Mouse (Mus musculus) embryo, embryonic 10.5 days (tissue): ENCODE results near the gene Mbd3.

Source experiments
- DNase-seq: peaks from one replicate; pipeline ENCODE4 v3.0.0-alpha.2; 2015; ENCODE audit warnings: low spot score

Gene Mbd3

DNA sequence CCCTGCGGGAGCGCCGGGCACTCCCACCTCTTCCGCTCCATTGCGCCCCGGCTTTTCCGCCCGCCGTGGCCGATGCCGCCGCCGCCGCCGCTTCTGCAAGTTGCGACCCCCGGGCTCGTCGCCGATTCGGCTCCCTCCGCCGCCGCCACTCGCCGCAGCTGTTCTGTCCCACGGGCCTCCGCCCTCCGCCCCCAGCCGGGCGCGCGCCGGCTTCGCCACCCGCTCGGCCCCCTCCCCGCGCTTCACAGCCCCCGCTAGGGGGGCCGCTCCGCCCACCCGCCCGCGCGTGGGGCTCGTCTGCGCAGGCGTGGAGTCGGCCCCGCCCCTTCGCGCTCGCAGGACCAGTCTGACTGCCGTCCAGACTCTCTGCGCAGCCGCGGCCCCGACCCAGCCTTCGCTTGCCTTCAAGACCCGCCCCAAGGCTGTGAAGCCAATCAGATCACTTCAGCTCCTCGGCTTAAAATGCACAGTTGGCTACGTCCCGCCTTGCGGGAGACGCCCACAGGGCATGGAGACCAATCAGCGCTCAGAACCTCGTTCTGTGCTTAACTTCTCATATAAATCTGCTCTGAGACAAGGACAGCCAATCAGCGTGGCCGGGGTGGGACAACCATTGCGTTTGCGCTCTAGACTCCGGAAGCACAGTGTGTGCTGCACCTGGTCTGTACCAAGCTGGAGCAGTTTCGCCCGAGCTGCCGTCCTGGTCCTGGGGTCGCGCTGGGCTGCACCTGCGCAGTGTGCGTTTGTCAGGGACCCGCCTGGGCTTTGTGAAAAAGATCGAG, at the start of gene Mbd3:
Gene Mbd3, minus strand, starts transcription at position 360 of the 782 bp plus-strand sequence.
- DNase-seq, result peak; percentile 99

DNA sequence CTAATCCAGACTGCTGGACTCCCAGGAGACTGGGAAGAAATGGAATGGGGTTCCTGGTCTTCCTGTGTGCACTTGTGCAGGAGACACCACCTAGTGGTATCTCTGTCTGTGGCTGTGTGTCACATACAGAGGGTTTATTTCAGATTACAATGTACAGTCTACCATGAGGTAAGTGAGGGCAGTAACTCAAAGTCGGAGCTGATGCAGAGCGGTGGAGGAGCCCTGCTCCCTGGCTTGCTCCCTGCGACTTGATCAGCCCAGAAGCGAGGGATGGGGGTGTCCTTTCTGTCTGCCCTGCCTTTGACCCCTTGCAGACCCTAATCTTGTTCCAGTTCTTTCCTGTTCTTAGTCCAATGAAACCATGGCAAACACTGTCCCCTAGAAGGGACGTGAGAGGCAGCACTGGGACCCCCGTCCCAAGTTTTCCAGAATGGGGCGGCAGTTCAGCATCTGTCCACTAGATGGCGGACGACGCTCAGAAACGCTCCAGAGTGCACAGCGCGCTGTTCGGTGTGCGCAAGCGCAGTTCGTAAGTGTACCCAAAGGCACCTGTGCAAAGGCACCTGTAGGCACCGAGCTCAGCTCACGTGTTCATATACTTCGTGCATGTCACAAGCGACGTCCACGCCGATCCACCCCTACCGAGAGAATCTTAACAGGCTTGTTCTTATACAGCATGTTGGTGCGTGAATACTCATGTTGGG, 46.7 kb upstream of the Mbd3 start:
- DNase-seq, result peak; percentile 91

DNA sequence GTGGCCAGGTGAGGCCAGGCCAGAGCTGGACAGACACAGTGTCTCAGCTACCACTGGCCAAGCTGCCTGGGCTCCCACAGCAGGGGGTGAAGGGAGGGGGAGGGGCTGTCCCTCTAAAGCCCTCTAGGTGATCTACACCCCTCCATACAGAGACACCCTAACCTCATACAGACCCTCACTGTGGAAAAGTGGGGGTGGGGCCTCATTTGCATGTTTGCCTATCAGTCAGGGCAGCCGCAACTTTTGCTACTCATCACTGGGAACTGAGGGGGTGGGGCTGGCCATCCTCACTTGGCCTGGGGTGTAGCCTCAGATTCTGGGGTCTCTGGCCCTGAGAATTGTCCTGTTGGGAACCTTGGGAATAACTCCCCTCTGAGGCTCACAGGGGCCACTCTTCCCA, 45.7 kb upstream of the Mbd3 start:
- DNase-seq, result no peak

DNA sequence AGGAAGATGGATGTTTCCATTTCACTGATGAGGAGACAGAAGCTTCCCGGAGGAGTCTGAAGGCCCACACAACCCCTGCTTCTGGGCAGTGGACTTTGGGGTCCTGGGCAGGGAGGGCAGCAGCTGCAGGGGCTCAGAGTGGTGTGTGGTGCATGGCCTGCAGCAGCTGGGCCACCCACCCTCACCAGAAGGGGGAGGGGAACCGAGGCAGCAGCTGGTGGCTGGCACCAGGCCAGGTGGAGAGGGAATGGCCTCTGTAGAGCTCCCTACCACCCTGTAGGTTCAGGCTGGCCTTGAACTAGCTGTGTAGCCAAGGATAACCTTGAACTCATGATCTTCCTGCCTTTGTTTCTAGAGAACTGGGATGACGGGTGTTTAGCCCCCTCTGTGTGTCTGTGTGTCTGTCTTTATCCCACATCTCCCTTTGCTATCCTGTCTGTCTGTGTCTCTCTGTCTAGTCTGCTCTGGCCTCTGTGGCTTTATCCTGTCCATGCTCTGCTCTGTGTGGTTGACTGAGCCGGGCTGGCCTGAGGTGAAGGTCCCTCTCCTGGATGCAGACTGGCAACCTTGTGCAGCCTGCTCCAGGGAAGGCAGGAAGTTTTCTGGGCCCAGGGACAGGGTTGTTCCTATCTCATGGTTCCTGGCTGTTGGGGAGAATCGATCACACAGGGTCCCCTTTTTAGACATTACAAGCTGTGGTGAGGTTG, 45.1 kb upstream of the Mbd3 start:
- DNase-seq, result no peak

DNA sequence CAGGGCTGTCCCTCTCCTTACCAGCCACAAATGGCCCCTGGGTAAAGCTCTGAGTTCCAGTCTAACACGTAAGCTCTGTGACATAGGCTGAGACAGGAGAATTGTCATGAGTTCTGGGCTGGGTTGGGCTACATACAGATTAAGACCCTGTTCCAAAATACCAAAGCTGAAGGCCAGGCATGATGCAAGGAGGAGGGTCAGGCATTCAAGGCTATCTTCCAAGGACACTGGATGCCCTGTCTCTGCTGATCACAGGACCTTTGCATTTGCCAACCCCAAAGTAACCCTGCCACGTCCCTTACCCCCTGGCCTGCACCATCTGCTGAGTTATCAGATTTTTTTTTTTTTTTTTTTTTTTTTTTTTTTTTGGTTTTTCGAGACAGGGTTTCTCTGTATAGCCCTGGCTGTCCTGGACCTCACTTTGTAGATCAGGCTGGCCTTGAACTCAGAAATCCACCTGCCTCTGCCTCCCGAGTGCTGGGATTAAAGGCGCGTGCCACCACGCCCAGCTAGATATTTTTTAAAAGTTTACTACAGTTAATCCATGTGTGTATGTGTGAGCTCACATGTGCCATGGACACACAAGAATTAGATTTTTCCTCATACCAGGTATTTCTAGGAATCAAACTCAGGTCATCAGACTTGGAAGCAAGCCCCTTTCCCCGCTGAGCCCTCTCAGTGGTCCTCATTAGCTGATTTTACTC, 44.4 kb upstream of the Mbd3 start:
- no peak for DNase-seq

DNA sequence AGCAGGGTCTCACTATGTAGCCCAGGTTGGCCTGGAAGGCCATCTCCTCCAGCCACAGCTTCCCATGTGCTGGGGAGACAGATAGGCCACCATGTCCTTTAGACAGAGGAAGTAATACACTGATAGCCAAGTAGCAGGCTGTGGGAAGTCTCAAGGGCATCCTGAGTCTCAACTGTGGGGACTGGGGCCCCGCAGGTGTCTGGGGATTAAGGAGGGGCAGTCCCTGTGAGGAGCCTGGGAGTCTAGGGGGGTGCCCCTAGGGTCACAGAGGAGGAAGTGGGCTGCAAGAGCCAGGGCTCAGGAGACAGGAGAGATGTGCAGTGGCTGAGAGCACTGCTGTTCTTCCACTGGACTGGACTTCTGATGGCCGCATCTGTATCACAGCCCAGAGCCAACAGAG, 43.6 kb upstream of the Mbd3 start:
- DNase-seq, result no peak

DNA sequence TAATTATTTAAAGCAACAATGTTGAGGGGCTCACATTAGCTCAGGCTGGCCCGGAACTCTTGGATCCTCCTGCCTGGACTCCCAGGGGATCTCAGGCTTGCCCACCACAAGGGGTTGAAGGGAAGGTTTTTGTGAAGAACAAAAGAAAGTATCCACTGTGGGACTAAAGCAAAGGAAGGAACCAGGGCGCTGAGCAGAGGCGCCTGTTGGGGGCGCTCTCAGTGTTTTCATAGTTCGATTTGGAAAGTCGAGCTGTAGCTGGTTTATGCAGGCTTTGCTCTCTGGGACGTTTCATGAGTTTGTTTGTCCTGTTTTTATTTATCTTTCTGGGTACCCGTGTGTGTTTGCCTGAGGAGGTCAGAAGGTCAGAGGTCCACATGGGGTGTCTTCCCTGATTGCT, 42.2 kb upstream of the Mbd3 start:
- no peak for DNase-seq

DNA sequence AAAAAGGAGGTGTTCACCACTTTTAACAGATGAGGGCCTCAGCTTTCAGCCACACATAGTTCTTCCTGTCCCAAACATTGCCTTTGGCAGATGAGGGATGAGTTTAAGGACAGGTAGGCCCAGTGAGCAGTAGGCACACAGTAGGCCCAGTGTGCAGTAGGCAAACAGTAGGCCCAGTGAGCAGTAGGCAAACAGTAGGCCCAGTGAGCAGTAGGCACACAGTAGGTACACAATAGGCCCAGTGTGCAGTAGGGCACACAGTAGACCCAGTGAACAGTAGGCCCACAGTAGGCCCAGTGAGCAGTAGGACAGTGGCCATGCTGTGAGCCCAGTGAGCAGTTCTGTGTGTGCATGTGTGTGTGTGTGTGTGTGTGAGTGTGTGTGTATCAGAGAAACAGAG, 40.7 kb upstream of the Mbd3 start:
- no peak for DNase-seq

DNA sequence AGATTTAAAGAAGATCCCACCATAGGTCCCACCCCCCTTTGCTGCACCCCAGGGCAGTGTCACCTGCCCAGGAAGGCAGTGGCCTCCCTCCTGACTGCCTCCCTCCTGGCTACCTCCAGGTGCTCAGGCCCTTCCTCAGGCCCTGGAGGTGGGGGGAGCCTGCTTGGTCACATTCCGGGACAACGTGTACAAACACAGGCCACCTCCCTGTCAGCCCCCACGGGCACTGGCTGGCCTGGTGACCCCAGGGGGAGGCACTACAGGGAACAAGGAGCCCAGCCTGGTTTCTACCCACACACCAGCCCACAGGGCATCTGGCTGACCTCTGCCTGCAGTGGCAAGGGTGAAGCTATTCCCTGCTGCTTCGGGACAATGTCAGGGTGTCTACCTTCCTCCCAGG, 38.6 kb upstream of the Mbd3 start:
- no peak for DNase-seq

DNA sequence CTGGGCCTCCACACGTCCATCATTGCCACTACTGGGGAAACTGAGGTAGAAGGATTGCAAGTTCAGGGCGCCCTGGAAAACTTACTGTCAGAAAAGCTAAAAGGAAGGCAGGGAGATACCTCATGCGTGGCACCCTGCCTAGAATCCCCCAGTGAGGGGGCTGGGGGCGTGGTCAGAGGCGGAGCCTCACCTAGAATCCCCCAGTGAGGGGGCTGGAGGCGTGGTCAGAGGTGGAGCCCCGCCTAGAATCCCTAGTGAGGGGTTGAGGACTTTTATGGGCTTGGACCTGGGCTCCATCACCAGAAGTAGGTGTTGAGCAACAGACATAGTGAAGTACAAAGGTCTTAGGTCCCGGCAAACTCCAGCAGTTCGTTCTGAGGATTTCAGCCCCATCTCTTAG, 36.9 kb upstream of the Mbd3 start:
- DNase-seq, result no peak

DNA sequence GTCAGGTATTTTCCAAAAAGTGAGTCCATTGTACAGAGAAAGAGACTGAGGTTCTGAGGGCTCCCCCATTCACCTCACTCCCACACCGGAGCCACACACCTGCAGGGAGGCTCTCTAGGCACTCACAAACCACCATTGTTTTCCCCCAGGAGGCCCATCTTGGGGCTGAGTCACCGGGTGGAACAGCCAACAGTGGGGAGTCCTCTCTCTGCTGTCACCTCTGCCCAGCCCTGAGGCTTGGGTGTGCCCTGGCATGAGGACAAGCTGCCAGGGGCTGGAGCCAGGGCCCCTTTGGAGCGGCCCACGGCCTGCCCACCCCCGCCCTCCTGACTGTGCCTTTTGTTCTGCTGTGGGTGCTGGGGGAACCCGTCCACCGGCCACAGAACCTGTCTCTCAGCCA, 36.4 kb upstream of the Mbd3 start:
- no peak for DNase-seq

DNA sequence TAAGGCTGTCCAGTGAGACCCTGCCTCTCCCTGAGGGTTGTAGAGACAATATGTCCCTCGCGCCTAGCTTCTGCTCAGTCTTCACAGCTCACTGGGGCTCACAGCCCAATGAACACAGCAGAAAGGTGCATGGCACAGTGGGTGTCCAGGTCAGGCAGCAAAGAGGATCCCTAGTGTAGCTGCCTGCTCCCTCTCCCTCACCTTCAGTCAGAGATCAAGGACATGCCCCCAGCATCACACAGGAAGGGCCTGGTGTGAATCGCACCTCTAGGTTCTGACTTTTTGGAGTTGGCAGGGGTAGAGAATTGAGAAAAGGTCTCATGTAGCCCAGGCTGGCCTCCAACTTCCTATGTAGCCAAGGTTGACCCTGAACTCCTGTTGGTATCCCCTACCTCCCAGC, 35.5 kb upstream of the Mbd3 start:
- no peak for DNase-seq

DNA sequence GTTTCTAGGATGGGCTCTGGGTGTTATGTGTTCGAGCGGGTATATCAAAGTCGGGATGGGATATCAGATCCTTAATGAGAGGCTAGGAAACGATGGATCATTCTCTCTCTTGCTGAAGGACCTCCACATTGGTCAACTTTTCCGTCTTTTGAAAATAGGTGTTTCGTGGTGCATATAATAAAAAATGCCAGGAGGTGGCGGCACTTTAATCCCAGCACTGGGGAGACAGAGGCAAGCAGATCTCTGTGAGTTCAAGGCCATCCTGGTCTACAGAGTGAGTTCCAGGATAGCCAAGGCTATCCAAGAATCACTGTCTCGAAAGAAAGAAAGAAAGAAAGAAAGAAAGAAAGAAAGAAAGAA, 34.9 kb upstream of the Mbd3 start:
- no peak for DNase-seq

DNA sequence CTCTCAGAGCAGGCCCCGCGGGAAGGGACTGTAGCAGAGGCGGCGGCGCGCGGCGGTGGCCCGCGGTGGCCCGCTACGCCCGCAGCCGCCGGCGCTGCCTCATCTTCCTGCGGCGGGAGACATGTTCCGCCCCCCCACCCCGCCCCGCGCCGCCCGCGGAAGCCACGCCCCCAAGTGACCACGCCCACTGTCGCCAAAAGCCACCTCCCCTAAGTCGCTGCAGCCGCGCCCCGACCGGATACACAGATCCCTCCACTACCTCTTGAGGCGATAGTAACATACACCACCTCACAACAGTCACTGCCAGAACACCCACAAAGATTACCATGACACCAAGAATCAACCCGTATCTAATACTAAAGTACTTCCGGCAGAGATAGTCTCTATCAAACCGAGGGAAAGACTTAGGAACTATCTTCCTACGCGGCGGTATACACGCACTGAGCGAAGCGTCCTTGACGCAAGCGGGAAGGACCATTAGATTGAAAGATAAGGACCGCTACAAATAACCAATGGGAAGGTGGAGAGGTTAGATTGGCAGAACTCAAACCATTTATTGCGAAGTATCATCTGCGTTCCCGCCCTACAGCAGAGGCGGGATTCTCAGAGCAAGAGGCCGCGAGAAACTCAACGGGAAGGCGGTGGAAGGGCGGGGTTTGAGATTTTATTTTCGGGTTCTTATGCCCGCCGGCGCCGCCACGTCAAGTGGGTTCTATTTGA, 34.3 kb upstream of the Mbd3 start, which contains the start of gene Tcf3:
Gene Tcf3, minus strand, starts transcription at position 135 of the 720 bp plus-strand sequence.
- DNase-seq, result peak; percentile 99

DNA sequence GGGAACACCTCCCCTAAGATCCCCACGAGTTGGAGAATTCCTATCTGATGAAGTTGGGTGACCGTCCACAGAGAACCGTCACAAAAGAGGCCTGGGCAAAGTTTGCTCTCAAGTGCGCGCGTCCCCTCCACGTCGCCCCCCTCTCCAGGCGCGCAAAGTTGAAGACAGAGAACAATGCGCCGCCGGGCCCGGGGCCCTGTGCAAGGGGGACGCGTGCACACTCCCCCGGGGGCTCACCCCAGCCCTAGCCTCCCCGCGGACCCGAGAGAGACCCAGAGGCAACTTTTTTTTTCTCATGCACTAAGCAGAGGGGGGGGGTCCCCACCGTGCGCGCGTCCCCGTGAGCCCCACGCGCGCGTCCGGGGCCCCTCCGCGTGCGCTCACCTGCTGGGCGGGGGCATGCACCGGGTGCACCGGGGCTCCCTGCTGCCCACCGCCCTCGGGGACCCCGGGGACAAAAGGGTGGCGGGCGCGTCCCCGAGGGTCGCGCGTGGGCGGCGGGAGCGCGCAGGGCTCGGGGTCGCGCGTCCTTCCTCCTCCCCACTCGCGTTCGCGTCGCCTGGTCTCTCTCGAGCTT, 33.7 kb upstream of the Mbd3 start:
- DNase-seq, result peak; percentile 78

DNA sequence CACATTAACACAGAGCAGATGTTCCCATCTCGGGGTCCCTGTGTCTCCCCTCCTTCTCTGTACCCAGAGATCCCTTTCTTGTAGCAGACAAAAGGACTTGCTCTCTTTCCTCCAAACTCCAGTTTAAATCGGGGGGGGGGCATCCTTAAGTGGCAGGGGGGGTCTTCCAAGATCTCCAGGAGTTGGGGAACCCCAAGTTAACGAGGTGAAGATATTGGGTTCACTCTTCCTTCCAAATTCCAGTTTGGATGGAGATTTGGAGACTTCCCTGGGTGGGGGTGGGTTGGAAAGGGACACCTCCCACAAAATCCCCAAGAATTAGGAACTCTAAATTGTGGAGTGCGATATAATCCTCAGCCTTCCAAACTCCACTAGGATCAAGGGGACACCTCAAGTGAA, 33.0 kb upstream of the Mbd3 start:
- no peak for DNase-seq

DNA sequence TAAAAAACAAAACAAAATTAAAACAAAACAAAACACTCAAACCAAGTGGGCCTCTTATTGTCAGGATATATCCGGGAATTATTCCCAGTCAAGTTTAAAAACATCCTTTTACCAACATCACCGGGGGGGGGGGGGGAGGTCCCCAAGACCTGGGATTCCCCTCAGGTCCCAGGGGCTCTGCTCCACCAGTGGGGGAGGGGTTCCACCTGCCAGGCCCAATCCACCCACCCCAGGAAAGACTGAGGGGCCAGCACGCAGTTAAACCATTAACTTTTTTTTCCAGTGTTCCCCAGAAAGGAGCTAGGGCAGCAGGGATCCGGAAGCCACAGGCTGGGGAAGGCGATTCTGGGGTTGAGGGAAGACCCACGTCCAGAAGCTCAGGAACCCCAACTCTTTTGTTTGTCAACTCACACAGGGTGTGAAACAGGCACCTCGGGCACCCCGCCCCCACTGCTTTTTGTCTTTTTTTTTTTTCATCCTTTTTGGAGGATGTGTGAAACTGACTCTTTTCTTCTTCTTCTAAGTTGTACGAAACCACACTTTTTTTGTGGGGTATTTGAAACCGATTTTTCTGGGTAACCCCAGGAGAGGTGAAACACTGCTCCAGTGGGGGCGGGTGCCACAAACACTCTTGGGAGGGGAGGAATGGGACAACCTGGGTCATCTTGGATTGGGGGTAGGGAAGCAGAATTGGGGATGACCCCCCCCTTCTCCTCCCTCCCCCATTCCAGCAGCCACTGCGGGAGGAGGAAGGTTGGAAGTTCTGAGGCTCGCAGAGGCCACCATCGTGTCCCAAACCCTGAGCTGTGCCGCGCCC, 32.4 kb upstream of the Mbd3 start:
- DNase-seq, result no peak

DNA sequence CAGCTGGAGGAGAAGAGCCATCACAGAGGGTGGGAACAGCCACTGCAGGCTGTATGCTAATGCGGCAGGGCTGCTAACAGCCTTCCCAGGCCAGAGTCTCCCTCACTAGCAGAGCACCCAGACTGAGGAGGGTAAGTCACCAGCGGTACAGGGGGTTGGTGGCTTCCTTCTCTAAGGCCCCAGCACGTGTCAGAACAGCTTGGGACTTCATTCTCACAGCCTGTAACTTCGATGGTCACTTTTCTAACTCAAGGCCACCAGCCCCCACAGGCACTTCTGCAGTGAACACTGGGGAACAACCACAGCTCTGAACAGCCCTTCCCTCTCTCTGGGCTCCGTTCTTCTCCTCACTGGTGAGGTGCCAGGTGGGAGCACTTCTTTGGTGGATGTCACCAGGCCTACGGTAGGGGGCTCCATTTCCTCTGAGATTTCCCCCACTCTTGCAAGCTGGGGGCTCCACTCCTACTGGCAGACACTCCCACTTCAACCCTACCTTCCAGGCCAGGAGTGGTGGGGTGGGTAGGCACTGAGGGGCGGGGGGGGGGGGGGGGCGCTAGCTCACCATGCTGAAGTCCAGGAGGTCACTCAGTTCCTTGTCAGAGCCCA, 31.1 kb upstream of the Mbd3 start:
- DNase-seq, result no peak

DNA sequence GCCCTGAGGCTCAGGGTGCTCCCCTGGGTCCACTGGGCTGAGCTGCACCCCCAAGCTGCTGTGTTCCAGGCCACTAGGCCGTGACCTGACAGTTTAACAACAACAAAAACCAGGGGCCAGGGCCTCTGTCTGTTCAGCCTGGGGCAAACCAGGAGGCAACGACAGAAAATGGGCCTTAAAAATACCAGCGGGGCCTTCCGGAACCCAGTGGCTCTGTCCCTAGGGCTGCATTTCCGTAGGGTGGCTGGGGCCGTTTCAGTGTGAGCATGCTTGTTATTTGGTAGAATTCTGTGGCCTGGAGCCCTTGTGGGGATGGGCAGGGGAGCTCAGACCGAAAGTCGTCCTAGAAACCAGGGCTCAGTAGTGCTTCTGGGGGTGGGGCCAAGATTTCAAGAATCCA, 30.4 kb upstream of the Mbd3 start:
- DNase-seq, result no peak

DNA sequence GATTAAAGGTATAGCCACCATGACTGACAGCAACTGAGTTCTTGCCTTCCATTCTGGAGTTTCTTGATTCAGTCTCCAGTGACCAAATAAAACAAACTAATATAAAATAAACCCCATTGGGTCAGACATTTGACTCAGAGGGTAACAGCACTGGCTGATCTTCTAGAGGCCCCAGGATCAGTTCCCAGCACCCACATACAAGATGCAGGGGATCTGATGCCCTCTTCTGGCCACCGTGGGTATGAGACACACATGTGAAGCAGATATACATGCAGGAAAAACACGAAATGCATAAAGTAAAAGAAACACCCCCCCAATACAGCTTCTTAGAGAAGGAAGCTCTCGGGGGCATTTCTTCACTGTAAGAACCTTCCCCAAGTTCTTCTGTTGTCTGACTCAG, 25.7 kb upstream of the Mbd3 start:
- DNase-seq, result no peak
